Mouse (Mus musculus): ENCODE results near the gene Smoc1. TPM values are rescaled to one million over a fixed set of nuclear protein-coding genes. Genes with fewer than 3 reads are reported as not detected.

Gene Smoc1
- polyA plus RNA-seq, 1 experiment: 0.19 TPM

DNA sequence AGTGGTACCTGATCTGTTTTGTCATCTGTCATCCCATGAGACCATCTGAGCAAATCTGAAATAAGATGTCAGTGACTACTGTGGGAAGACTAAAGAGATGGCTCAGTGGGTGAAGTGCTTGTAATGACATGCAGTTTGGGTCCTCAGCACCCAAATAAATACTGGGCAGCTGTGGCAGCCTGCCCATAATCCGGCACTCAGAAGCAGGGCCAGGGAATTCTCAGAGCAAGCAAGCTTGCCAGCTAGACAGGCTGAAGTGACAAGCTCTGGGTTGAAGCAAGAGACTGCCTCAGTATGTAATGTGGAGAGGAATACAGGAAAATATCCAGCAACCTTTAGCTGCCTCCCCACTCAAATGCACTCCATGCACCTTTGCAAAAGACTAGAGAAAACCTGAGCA is 58.6 kb downstream of the Smoc1 start:
- TF ChIP-seq TCF3 (IDR thresholded peaks at IDR 0.05; ENCODE audit: insufficient read length, low read depth): no peak
- no peak for TF ChIP-seq USF1 (IDR thresholded peaks at IDR 0.05; ENCODE audit: low read depth)
- TF ChIP-seq MAX (IDR thresholded peaks at IDR 0.05; ENCODE audit: low read depth): no peak
- no peak for TF ChIP-seq MYOD1 (IDR thresholded peaks at IDR 0.05; ENCODE audit: control insufficient read depth in 1 of 3, insufficient read length in 2 of 3, low read depth in 2 of 3)
- no peaks in the 10 kb centered on the region for H3K36me3 ChIP-seq (ENCODE audit: control insufficient read depth, insufficient read depth)
- no peak overlapping the region for H3K4me3 ChIP-seq
- H3ac ChIP-seq (ENCODE audit: control insufficient read depth, insufficient read length): no peak overlapping the region
- peaks cover 23% of the 10 kb centered on the region for H3K27me3 ChIP-seq (ENCODE audit: control insufficient read depth, insufficient read depth, insufficient read length)
- no peak overlapping the region for H3K4me2 ChIP-seq (ENCODE audit: low read depth)
- H3K79me2 ChIP-seq (ENCODE audit: control insufficient read depth, insufficient read depth): no peaks in the 10 kb centered on the region

- TF ChIP-seq TCF3 (IDR thresholded peaks at IDR 0.05; ENCODE audit: insufficient read length, low read depth) (no peak), POLR2A (IDR thresholded peaks at IDR 0.05; ENCODE audit: insufficient read length, low read depth) (no peak), MYOG (IDR thresholded peaks at IDR 0.05; ENCODE audit: control insufficient read depth in 1 of 3, insufficient read depth in 1 of 3, insufficient read length in 2 of 3, low read depth in 2 of 3) (no peak), POLR2AphosphoS2 (IDR thresholded peaks at IDR 0.05; ENCODE audit: insufficient read length, low read depth) (no peak), MAX (IDR thresholded peaks at IDR 0.05; ENCODE audit: low read depth) (no peak), USF1 (IDR thresholded peaks at IDR 0.05; ENCODE audit: low read depth) (no peak), REST (IDR thresholded peaks at IDR 0.05; ENCODE audit: insufficient read depth, insufficient read length) (no peak), SRF (IDR thresholded peaks at IDR 0.05; ENCODE audit: control insufficient read depth, insufficient read length, low read depth) (no peak), TCF12 (IDR thresholded peaks at IDR 0.05; ENCODE audit: insufficient read depth, poor library complexity, severe bottlenecking) (no peak), CEBPB (IDR thresholded peaks at IDR 0.05; ENCODE audit: insufficient read depth, poor library complexity, severe bottlenecking) (no peak), E2F4 (IDR thresholded peaks at IDR 0.05; ENCODE audit: insufficient read depth) (no peak), MYOD1 (IDR thresholded peaks at IDR 0.05; ENCODE audit: control insufficient read depth in 1 of 3, insufficient read length in 2 of 3, low read depth in 2 of 3) (no peak)
- Histone ChIP-seq H3ac (ENCODE audit: control insufficient read depth, insufficient read length) (no peak overlapping the region), H3K79me2 (ENCODE audit: control insufficient read depth, insufficient read depth) (no peaks in the 10 kb centered on the region), H3K4me3 (no peak overlapping the region), H3K27me3 (ENCODE audit: control insufficient read depth, insufficient read depth, insufficient read length) (peaks cover 25% of the 10 kb centered on the region), H3K36me3 (ENCODE audit: control insufficient read depth, insufficient read depth) (no peaks in the 10 kb centered on the region), H3K4me2 (ENCODE audit: low read depth) (no peak overlapping the region)
Observed at GRCm38 (mm10) chr12:81088131-81088530, 61.5 kb downstream of the Smoc1 start.

- H3ac ChIP-seq (ENCODE audit: control insufficient read depth, insufficient read length): no peak overlapping the region
- TF ChIP-seq TCF3 (IDR thresholded peaks at IDR 0.05; ENCODE audit: insufficient read length, low read depth): no peak
- no peak for TF ChIP-seq SRF (IDR thresholded peaks at IDR 0.05; ENCODE audit: control insufficient read depth, insufficient read length, low read depth)
- no peak for TF ChIP-seq CEBPB (IDR thresholded peaks at IDR 0.05; ENCODE audit: insufficient read depth, poor library complexity, severe bottlenecking)
- TF ChIP-seq MYOG (IDR thresholded peaks at IDR 0.05; ENCODE audit: control insufficient read depth in 1 of 3, insufficient read depth in 1 of 3, insufficient read length in 2 of 3, low read depth in 2 of 3): no peak
- TF ChIP-seq MAX (IDR thresholded peaks at IDR 0.05; ENCODE audit: low read depth): no peak
- no peak for TF ChIP-seq POLR2A (IDR thresholded peaks at IDR 0.05; ENCODE audit: insufficient read length, low read depth)
- no peak for TF ChIP-seq TCF12 (IDR thresholded peaks at IDR 0.05; ENCODE audit: insufficient read depth, poor library complexity, severe bottlenecking)
- TF ChIP-seq E2F4 (IDR thresholded peaks at IDR 0.05; ENCODE audit: insufficient read depth): no peak
- no peak for TF ChIP-seq MYOD1 (IDR thresholded peaks at IDR 0.05; ENCODE audit: control insufficient read depth in 1 of 3, insufficient read length in 2 of 3, low read depth in 2 of 3)
- TF ChIP-seq USF1 (IDR thresholded peaks at IDR 0.05; ENCODE audit: low read depth): no peak
- TF ChIP-seq REST (IDR thresholded peaks at IDR 0.05; ENCODE audit: insufficient read depth, insufficient read length): no peak
- no peak for TF ChIP-seq POLR2AphosphoS2 (IDR thresholded peaks at IDR 0.05; ENCODE audit: insufficient read length, low read depth)
- H3K4me2 ChIP-seq (ENCODE audit: low read depth): no peak overlapping the region
Observed at GRCm38 (mm10) chr12:81091641-81092040, 65.0 kb downstream of the Smoc1 start.

DNA sequence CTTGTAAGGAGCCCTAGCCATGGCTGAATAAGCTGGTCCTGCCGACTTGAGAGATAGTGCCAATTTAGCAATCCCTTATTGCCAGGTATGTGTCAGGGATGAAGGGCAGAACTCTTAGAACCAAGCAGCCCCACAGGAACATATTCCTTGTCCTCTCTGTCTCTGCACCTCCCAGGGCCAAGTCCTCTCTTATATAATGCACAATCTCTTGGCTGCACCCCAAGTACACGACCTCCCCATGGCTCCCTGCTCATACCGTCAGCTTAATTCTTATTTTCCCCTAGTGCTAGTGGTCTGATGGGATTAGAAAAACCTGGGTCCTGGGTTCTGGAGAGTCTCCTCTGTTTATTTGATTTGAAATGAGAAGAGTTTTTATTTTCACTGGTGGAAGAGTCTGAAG is 66.0 kb downstream of the Smoc1 start:
- H3ac ChIP-seq (ENCODE audit: control insufficient read depth, insufficient read length): no peak overlapping the region
- H3K4me2 ChIP-seq (ENCODE audit: low read depth): no peak overlapping the region
- H3K4me3 ChIP-seq: no peak overlapping the region
- H3K79me2 ChIP-seq (ENCODE audit: control insufficient read depth, insufficient read depth): no peaks in the 10 kb centered on the region
- TF ChIP-seq MYOD1 (IDR thresholded peaks at IDR 0.05; ENCODE audit: control insufficient read depth in 1 of 3, insufficient read length in 2 of 3, low read depth in 2 of 3): no peak
- TF ChIP-seq REST (IDR thresholded peaks at IDR 0.05; ENCODE audit: insufficient read depth, insufficient read length): no peak
- TF ChIP-seq MYOG (IDR thresholded peaks at IDR 0.05; ENCODE audit: control insufficient read depth in 1 of 3, insufficient read depth in 1 of 3, insufficient read length in 2 of 3, low read depth in 2 of 3): no peak
- TF ChIP-seq USF1 (IDR thresholded peaks at IDR 0.05; ENCODE audit: low read depth): no peak
- TF ChIP-seq MAX (IDR thresholded peaks at IDR 0.05; ENCODE audit: low read depth): no peak
- TF ChIP-seq POLR2A (IDR thresholded peaks at IDR 0.05; ENCODE audit: insufficient read length, low read depth): no peak
- no peak for TF ChIP-seq TCF3 (IDR thresholded peaks at IDR 0.05; ENCODE audit: insufficient read length, low read depth)
- no peak for TF ChIP-seq SRF (IDR thresholded peaks at IDR 0.05; ENCODE audit: control insufficient read depth, insufficient read length, low read depth)
- TF ChIP-seq E2F4 (IDR thresholded peaks at IDR 0.05; ENCODE audit: insufficient read depth): no peak
- no peak for TF ChIP-seq TCF12 (IDR thresholded peaks at IDR 0.05; ENCODE audit: insufficient read depth, poor library complexity, severe bottlenecking)
- no peak for TF ChIP-seq CEBPB (IDR thresholded peaks at IDR 0.05; ENCODE audit: insufficient read depth, poor library complexity, severe bottlenecking)
- TF ChIP-seq POLR2AphosphoS2 (IDR thresholded peaks at IDR 0.05; ENCODE audit: insufficient read length, low read depth): no peak
- H3K27me3 ChIP-seq (ENCODE audit: control insufficient read depth, insufficient read depth, insufficient read length): peaks cover 31% of the 10 kb centered on the region
- no peaks in the 10 kb centered on the region for H3K36me3 ChIP-seq (ENCODE audit: control insufficient read depth, insufficient read depth)

More at GRCm38 (mm10) chr12:81091641-81092040, 65.0 kb downstream of the Smoc1 start:
- H3K27me3 ChIP-seq (ENCODE audit: control insufficient read depth, insufficient read depth, insufficient read length): peaks cover 25% of the 10 kb centered on the region
- H3K36me3 ChIP-seq (ENCODE audit: control insufficient read depth, insufficient read depth): no peaks in the 10 kb centered on the region
- H3K79me2 ChIP-seq (ENCODE audit: control insufficient read depth, insufficient read depth): no peaks in the 10 kb centered on the region
- no peak overlapping the region for H3K4me3 ChIP-seq

DNA sequence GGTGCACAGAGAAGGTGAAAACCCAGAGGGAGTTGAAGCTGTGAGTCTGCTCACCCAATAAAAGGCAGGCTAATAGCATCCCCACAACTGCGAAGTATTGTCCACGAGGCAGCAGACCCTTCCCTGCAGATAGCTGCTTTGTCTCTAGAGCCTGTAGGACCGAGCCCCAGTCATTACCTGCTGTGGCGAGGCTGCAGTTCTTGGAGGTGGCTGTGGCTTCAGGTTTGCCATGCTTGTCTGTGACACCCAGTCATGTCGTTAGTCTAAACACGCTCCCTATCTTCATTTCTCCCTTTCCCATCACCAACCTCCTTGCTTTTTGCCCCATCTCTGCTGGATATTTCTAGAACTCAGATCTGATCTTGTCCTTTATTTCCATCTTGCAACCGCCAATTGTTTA is 66.6 kb downstream of the Smoc1 start:
- Histone ChIP-seq H3K79me2 (ENCODE audit: control insufficient read depth, insufficient read depth) (no peaks in the 10 kb centered on the region), H3K27me3 (ENCODE audit: control insufficient read depth, insufficient read depth, insufficient read length) (peaks cover 32% of the 10 kb centered on the region), H3K4me2 (ENCODE audit: low read depth) (no peak overlapping the region), H3K4me3 (no peak overlapping the region), H3K36me3 (ENCODE audit: control insufficient read depth, insufficient read depth) (no peaks in the 10 kb centered on the region), H3ac (ENCODE audit: control insufficient read depth, insufficient read length) (no peak overlapping the region)
- TF ChIP-seq MAX (IDR thresholded peaks at IDR 0.05; ENCODE audit: low read depth): no peak
- TF ChIP-seq USF1 (IDR thresholded peaks at IDR 0.05; ENCODE audit: low read depth): no peak
- no peak for TF ChIP-seq TCF3 (IDR thresholded peaks at IDR 0.05; ENCODE audit: insufficient read length, low read depth)
- no peak for TF ChIP-seq TCF12 (IDR thresholded peaks at IDR 0.05; ENCODE audit: insufficient read depth, poor library complexity, severe bottlenecking)
- no peak for TF ChIP-seq SRF (IDR thresholded peaks at IDR 0.05; ENCODE audit: control insufficient read depth, insufficient read length, low read depth)
- TF ChIP-seq E2F4 (IDR thresholded peaks at IDR 0.05; ENCODE audit: insufficient read depth): no peak
- no peak for TF ChIP-seq MYOG (IDR thresholded peaks at IDR 0.05; ENCODE audit: control insufficient read depth in 1 of 3, insufficient read depth in 1 of 3, insufficient read length in 2 of 3, low read depth in 2 of 3)
- no peak for TF ChIP-seq MYOD1 (IDR thresholded peaks at IDR 0.05; ENCODE audit: control insufficient read depth in 1 of 3, insufficient read length in 2 of 3, low read depth in 2 of 3)
- no peak for TF ChIP-seq POLR2AphosphoS2 (IDR thresholded peaks at IDR 0.05; ENCODE audit: insufficient read length, low read depth)
- TF ChIP-seq CEBPB (IDR thresholded peaks at IDR 0.05; ENCODE audit: insufficient read depth, poor library complexity, severe bottlenecking): no peak
- no peak for TF ChIP-seq REST (IDR thresholded peaks at IDR 0.05; ENCODE audit: insufficient read depth, insufficient read length)
- no peak for TF ChIP-seq POLR2A (IDR thresholded peaks at IDR 0.05; ENCODE audit: insufficient read length, low read depth)
